Mouse (Mus musculus) cerebral cortex, adult 2 months (tissue): ENCODE data around the gene Mrpl52.

ENCODE experiments used
- WGBS: fragments of 180-500 bp; shearing (Covaris S2); methylation state at CpG from one replicate; pipeline ENCODE4 v1.1.7; 2018; 5-methylcytosine and 5-hydroxymethylcytosine counted together

Mrpl52 gene

GRCm38 (mm10) chr14:54432837-54433830 is 6.4 kb downstream of the Mrpl52 start:
- WGBS = 45% methylated on average over 17 of the region's 17 CpGs

- WGBS = 66% methylated on average over 12 of the region's 12 CpGs
Measured at GRCm38 (mm10) chr14:54433941-54434531, 7.3 kb downstream of the Mrpl52 start.

GRCm38 (mm10) chr14:54435194-54435918 is 8.6 kb downstream of the Mrpl52 start:
- WGBS = 87% methylated on average over 11 of the region's 11 CpGs

GRCm38 (mm10) chr14:54439155-54439554 is 12.4 kb downstream of the Mrpl52 start:
- WGBS = 86% methylated on average over 12 of the region's 12 CpGs

- WGBS = 61% methylated on average over 7 of the region's 7 CpGs
Measured at GRCm38 (mm10) chr14:54439610-54440009, 12.9 kb downstream of the Mrpl52 start.

GRCm38 (mm10) chr14:54440538-54440937 is 13.8 kb downstream of the Mrpl52 start:
- WGBS = 92% methylated on average over 14 of the region's 14 CpGs

- 85% methylated on average over 4 of the region's 4 CpGs for WGBS
Measured at GRCm38 (mm10) chr14:54441365-54441764, 14.7 kb downstream of the Mrpl52 start.

GRCm38 (mm10) chr14:54442548-54442947 is 15.8 kb downstream of the Mrpl52 start:
- WGBS = 89% methylated on average over 3 of the region's 3 CpGs

GRCm38 (mm10) chr14:54443196-54443595 is 16.5 kb downstream of the Mrpl52 start:
- WGBS = 59% methylated on average over 3 of the region's 3 CpGs

- WGBS = 56% methylated on average over 15 of the region's 15 CpGs
Measured at GRCm38 (mm10) chr14:54443712-54444618, 17.3 kb downstream of the Mrpl52 start.

- 64% methylated on average over 3 of the region's 3 CpGs for WGBS
Measured at GRCm38 (mm10) chr14:54445476-54445875, 18.8 kb downstream of the Mrpl52 start.

GRCm38 (mm10) chr14:54453566-54453965 is 26.9 kb downstream of the Mrpl52 start:
- 88% methylated on average over 9 of the region's 9 CpGs for WGBS

GRCm38 (mm10) chr14:54454669-54455528 is 28.2 kb downstream of the Mrpl52 start:
- 78% methylated on average over 11 of the region's 11 CpGs for WGBS

GRCm38 (mm10) chr14:54457907-54458569 is 31.3 kb downstream of the Mrpl52 start:
- 88% methylated on average over 14 of the region's 14 CpGs for WGBS

- 82% methylated on average over 4 of the region's 4 CpGs for WGBS
Measured at GRCm38 (mm10) chr14:54462146-54462545, 35.4 kb downstream of the Mrpl52 start.

- WGBS = 15% methylated on average over 12 of the region's 12 CpGs
Measured at GRCm38 (mm10) chr14:54463108-54463958, 36.6 kb downstream of the Mrpl52 start.

- WGBS = under 1% methylated on average over 35 of the region's 35 CpGs
Measured at GRCm38 (mm10) chr14:54463959-54464292, 37.2 kb downstream of the Mrpl52 start, which contains the start of gene Lrp10. Gene Lrp10 (plus strand): TSS chr14:54464137.

GRCm38 (mm10) chr14:54464293-54465005 is 37.7 kb downstream of the Mrpl52 start:
- 2% methylated on average over 55 of the region's 57 CpGs for WGBS
